Mouse (Mus musculus) retina, postnatal 1 day (tissue): ENCODE measurements around the gene Iffo1.
A peak's percentile ranks its signal among the peaks of the same experiment; 100 is the strongest.

Experiments used
- DNase-seq: peaks from one replicate; pipeline ENCODE4 v3.0.0-alpha.2; 2012

The Iffo1 gene

GRCm38 (mm10) chr6:125145001-125145400 lies at the start of gene Iffo1:
Iffo1 (plus strand) TSS chr6:125145241.
- DNase-seq, result peak; percentile 99

- peak; percentile 95 for DNase-seq
Observed at GRCm38 (mm10) chr6:125095391-125096278, 49.4 kb upstream of the Iffo1 start, which contains the start of gene Chd4. Chd4 (plus strand) TSS chr6:125095981.

DNA sequence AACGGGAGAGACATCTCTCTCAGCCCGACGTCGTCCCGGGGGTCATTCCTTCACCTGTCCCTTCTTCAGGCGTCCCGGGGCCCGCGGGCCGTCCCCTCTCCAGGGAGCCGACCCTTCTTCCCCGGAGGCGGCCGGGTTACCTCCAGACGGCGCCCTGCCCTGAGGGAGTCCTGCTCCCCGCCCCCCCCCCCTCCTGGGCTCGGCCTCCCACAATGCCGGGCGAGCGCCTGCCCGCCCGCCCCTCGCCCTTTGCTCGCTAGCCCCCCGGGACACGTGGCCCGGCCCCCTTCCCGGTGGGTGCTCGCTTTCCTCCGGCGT lies 48.8 kb upstream of the Iffo1 start:
- no peak for DNase-seq

DNA sequence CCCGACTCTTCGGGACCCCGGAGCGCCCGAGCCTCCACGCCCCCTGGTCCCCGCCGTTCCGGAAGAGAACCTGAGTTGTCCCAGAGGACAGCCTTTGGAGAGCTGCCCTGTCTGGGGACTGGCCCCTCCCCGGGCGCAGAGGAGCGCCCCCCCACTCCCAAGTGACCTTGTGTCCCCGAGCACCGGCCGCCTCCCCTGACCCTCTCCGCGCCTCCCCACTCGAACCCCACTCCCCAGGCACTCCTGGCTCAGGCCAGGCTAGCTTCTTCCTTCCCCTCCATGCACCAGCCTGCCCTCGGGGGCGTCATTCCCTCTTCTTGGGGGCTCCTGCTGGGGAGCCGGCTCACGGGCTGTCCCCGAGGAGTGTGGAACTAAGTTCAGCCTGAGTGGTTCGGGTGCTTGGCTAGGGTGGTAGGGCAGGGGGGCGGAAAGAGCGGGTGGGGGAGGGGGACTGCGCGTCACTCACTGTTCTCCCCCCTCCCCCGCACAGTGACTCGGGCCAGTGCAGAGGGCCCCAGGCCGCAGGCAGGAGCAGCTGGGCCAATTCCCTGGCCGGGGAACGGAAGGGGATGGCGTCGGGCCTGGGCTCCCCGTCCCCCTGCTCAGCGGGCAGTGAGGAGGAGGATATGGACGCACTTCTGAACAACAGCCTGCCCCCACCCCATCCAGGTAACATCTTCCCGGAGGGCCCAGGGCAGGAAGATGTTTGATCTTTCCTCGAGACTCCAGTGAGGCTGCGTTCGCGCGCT lies 48.3 kb upstream of the Iffo1 start:
- peak; percentile 81 for DNase-seq

GRCm38 (mm10) chr6:125097346-125097689 lies 47.7 kb upstream of the Iffo1 start:
- DNase-seq, result no peak

GRCm38 (mm10) chr6:125097951-125098350 lies 47.1 kb upstream of the Iffo1 start:
- DNase-seq, result no peak

GRCm38 (mm10) chr6:125098513-125098912 lies 46.5 kb upstream of the Iffo1 start:
- DNase-seq, result peak; percentile 55

- DNase-seq, result peak; percentile 83
Observed at GRCm38 (mm10) chr6:125099421-125099971, 45.5 kb upstream of the Iffo1 start.

DNA sequence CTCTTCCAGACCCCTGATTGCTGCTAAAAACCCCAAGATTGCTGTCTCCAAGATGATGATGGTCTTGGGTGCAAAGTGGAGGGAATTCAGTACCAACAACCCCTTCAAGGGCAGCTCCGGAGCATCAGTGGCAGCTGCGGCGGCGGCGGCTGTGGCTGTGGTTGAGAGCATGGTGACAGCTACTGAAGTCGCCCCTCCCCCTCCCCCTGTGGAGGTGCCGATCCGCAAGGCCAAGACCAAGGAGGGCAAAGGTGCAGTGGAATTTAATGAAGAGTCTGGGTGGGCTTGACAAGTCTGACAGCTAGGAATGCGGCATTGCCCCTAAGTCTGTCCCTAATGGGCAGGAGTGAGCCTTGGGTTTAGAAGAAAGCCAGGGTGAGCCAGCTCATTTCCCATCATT lies 43.6 kb upstream of the Iffo1 start:
- no peak for DNase-seq

GRCm38 (mm10) chr6:125104223-125104622 lies 40.8 kb upstream of the Iffo1 start:
- DNase-seq, result no peak

DNA sequence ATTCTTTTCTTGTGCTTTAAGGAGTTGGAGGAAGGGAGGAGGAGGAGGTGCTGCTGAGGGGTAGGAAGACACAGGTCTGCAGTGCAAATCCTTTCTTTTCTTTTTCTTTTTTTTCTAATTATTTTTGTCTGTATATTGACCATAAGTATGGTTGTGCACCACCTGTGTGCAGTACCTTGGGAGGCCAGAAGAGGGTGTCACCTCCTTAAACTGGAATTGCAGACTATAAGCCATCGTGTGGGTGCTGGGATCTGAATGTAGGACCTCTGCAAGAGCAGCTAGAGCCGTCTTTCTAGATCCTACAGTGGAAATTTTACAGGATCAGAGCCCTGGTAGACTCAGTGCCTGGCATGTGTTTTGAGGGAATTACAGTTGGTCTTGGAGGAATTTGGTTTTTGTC lies 37.3 kb upstream of the Iffo1 start:
- DNase-seq, result no peak

DNA sequence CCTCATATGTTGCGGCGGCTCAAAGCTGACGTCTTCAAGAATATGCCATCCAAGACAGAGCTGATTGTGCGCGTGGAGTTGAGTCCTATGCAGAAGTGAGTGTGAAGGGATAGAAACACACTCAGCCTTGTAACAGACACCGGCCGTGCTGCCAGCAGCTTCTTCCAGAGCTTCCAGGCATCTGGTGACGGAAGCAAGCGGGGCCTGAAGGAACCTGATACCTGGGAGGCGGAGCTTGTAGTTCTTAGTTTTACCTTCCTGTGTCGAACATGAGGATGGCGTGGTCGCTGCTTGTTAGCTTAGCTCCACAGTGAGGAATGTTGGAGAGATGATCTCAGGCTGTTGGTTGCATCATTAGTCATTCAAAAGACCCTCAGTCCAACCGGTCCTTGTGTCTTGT lies 35.7 kb upstream of the Iffo1 start:
- DNase-seq, result no peak

GRCm38 (mm10) chr6:125110927-125111326 lies 34.1 kb upstream of the Iffo1 start:
- DNase-seq, result peak; percentile 59

GRCm38 (mm10) chr6:125112553-125112952 lies 32.5 kb upstream of the Iffo1 start:
- no peak for DNase-seq

DNA sequence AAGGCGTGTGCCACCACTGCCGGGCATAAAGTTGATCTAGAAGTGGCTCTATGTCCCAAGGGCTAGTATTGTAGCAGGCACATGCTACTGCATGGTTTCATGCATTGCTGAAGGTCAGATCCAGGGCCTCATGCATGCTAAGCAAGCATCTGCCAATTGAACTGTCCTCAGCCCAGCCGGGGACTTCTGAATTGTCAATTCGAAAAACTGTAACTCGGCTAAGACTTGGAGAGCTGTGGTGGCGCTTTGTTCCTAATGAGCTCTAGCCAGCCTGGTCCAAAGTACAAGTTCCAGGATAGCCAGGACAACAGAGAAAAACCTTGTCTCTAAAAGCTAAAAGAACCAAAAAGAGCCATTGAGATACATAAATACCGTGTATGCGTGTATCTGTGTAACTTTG lies 25.7 kb upstream of the Iffo1 start:
- DNase-seq, result no peak

DNA sequence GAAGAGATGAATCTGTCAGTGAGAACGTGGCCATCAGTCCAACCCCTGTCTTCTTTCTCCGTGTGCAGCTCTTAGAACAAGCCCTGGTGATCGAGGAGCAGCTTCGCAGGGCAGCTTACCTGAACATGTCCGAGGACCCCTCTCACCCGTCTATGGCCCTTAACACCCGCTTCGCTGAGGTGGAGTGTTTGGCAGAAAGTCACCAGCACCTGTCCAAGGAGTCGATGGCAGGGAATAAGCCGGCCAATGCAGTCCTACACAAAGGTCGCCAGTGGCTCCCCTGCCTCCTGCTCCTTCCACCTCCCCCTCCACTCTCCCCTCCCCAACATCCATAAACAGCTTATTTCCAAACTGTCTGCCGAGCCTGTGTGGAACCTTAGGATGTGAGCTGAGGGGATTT lies 16.3 kb upstream of the Iffo1 start:
- DNase-seq, result no peak

GRCm38 (mm10) chr6:125129710-125130402 lies 15.2 kb upstream of the Iffo1 start:
- no peak for DNase-seq

DNA sequence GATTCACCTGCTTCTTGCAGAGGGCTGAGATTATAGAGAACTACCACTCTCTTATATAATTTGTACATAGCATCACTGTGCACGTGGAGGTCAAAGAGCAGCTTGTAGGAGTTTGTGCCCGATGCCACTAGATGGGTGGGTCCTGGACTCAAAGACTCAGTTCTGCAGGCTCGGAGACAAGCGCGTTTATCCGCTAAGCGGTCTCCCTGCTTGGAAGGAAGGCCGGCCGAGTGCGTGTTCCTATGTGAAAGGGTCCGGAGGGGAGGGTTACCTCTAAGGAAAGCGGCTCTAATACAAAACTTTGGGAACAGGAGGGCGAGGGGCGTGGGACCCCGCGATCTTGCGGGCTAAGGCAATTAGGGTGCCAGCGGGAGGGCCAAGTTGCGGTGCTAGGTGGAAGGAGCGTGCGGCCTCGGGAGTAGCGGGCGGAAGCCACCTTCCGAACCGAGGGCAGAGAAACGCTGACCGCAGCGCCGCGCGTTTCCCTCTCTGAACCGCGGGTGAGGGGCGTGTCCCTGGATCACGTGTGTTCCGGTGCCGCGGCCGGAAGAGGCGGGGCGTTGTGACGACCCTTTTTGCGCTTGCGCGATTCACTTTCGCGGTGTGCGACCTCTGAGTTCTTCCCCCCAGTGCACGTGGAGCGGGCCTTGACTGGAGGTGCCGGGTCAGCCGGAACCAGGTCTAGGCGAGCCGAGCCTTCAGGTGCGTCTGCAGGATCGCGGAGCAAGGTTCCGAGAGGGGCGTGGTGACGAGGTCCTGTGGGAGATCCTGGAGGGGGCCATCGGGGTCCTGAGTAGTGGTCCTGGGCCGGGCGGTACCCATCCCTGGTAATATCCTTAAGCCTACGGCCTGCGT lies 13.5 kb upstream of the Iffo1 start, which contains the start of gene Nop2:
Gene Nop2, plus strand, starts transcription at position 608 of the 855 bp plus-strand sequence.
- DNase-seq, result peak; percentile 96

- DNase-seq, result no peak
Observed at GRCm38 (mm10) chr6:125132470-125132869, 12.6 kb upstream of the Iffo1 start.

GRCm38 (mm10) chr6:125137002-125137671 lies 7.9 kb upstream of the Iffo1 start:
- DNase-seq, result peak; percentile 77

DNA sequence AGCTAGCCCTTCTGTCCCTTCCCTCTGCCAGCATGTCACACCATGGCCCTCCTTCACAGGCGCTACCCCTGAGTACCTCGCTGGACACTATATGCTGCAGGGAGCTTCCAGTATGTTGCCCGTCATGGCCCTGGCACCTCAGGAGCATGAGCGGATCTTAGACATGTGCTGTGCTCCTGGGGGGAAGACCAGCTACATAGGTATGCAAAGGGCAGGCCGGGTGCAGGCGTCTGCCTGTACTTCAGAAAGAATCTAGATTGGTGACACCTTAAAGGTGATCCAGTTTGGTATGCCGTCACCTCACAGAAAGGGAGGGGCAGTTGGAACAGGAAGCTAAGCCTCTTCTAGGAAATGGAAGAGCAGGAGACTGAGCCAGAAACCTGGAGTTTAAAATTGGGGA lies 5.3 kb upstream of the Iffo1 start:
- no peak for DNase-seq

- DNase-seq, result no peak
Observed at GRCm38 (mm10) chr6:125142436-125142835, 2.6 kb upstream of the Iffo1 start.
